Mouse (Mus musculus) bone marrow, adult 2 months (tissue): ENCODE results near the gene Nosip. TPM values are rescaled to one million over a fixed set of nuclear protein-coding genes. Genes with fewer than 3 reads are reported as not detected.

ENCODE experiments used
- H3K27ac ChIP-seq: fragments of 200-500 bp; 2 replicates; pipeline ENCODE4 v1.5.1; 2012; ENCODE audit warnings: low read depth, mild to moderate bottlenecking, control low read depth, inconsistent platforms, low read length; ENCODE audit not compliant: control insufficient read depth, poor library complexity, insufficient read depth
- H3K4me1 ChIP-seq: fragments of 200-500 bp; 2 replicates; pipeline ENCODE4 v1.6.1; 2011; ENCODE audit warnings: low read length; ENCODE audit not compliant: control insufficient read depth, insufficient read depth
- H3K4me3 ChIP-seq: fragments of 200-500 bp; replicated peaks from 2 replicates; pipeline ENCODE3; 2011; ENCODE audit warnings: mild to moderate bottlenecking, low read depth, low read length, control low read depth; ENCODE audit not compliant: control insufficient read depth
- CTCF ChIP-seq: fragments of 200-500 bp; IDR thresholded peaks from 2 replicates; pipeline ENCODE4 v1.5.1; 2011; ENCODE audit warnings: low read length, control low read depth; ENCODE audit not compliant: control insufficient read depth, insufficient read depth
- POLR2A ChIP-seq: fragments of 200-500 bp; IDR thresholded peaks from 2 replicates; pipeline ENCODE4 v1.6.1; 2011; ENCODE audit warnings: low read depth, mild to moderate bottlenecking, control low read depth, low read length, borderline replicate concordance; ENCODE audit not compliant: control insufficient read depth
- WGBS: fragments of 180-500 bp; shearing (Covaris S2); methylation state at CpG from one replicate; pipeline ENCODE4 v1.1.7; 2018; 5-methylcytosine and 5-hydroxymethylcytosine counted together
- polyA plus RNA-seq: library from polyadenylated mRNA; stranded (reverse); fragments of >200 nt; gene quantifications from 2 replicates; pipeline ENCODE4 v1.2.4, GENCODE M21; 2011; ENCODE audit warnings: low replicate concordance; ENCODE audit not compliant: missing spikeins, insufficient read depth, insufficient read length

Nosip gene
- polyA plus RNA-seq, 1 experiment: 44.8 TPM

GRCm38 (mm10) chr7:45113476-45113875 is 51.2 kb downstream of the Nosip start:
- H3K4me1 ChIP-seq: no peaks in the 10 kb centered on the region; the same call in 1 of the 2 replicates
- TF ChIP-seq CTCF: no peak
- TF ChIP-seq POLR2A: no peak
- 56% methylated on average over 2 of the region's 2 CpGs for WGBS
- H3K27ac ChIP-seq: no peak overlapping the region
- no peak overlapping the region for H3K4me3 ChIP-seq

DNA sequence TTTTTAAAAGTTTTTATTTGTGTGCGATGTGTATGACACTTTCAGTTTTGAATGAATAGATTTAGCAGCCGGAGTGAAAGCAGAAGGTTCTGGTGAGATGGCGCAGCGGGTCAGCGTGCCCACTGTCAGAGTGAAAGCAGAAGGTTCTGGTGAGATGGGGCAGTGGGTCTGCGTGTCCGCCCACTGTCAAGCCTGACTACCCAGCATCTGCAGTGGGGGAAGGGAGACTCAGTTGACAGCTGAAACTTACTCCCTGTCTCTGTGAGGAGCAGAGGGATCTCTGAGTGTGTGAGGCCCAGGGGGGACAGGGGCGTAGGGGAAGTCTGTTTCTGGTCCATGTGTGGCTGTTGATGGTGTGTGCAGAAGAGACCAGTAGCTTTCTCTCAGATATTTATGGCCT is 55.3 kb downstream of the Nosip start:
- H3K4me3 ChIP-seq: no peak overlapping the region
- 71% methylated on average over 8 of the region's 8 CpGs for WGBS
- TF ChIP-seq POLR2A: no peak
- no peak for TF ChIP-seq CTCF

DNA sequence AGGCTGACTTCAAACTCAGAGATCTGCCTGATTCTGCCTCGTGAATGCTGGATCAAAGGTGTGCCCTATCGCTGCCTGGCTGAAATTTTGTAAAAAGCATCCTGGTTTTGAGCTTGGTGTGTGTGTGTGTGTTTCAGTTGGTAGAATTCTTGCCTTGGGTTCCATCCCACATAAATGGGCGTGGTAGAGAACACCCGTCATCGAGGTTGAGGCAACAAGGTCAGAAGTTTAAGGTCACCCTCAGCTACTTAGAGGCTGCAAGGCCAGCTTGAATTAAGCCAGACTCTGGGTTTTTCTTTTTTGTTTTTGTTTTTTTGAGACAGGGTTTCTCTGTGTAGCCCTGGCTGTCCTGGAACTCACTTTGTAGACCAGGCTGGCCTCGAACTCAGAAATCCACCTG is 56.1 kb downstream of the Nosip start:
- peaks cover 9% of the 10 kb centered on the region; the same call in 1 of the 2 replicates for H3K4me1 ChIP-seq
- WGBS: 72% methylated on average over 6 of the region's 6 CpGs
- H3K4me3 ChIP-seq: no peak overlapping the region
- TF ChIP-seq POLR2A (no peak), CTCF (no peak)
- H3K27ac ChIP-seq: peak overlapping the region; percentile 11; the same call in 1 of the 2 replicates

More for the DNA sequence above, 55.3 kb downstream of the Nosip start:
- Histone ChIP-seq H3K4me1 (peaks cover 5% of the 10 kb centered on the region; the same call in 1 of the 2 replicates), H3K27ac (no peak overlapping the region)

DNA sequence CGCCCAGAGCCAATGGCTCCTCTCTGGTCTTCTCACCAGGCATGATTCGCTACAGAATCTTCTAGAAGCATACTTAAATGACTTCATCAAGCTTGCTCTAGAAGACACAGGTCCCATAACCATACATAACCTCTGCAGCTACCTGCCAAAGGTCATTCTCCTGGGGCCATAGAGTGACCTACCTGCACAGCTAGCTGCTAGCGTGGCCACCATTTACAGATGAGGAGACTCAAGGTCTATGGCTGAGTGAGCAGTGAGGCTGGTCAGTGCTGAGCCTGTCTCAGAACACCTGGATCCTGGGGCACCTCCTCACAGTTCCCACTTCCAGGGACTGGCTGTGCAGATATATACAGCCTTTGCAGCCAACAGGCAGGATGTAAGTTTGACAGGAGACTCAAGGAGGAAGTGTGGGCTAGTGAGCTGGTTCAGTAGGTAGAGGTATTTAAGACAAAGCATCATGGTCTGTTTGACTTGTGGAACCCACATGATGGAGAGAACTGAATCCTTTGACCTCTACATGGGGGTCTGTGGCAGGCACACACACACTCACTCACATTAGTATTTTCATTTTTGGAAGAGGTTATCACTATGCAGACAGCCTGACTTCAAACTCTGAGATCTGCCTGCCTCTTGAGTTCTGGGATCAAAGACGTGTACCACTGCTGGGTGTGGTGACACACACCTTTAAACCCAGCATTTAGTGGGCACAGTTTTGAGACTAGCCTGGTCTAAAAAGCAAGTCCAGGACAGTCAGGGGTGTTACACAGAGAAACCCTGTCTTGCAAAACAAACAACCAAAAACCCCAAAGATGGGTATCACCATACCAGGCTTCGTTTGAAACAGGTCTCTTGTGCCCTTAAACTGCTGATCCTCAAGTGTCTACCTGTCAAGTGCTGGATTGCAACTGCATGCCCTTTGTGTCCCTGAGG is 57.8 kb downstream of the Nosip start:
- Histone ChIP-seq H3K27ac (peak overlapping the region; percentile 76), H3K4me1 (peaks cover 11% of the 10 kb centered on the region; the same call in 1 of the 2 replicates), H3K4me3 (peak overlapping the region; percentile 36)
- TF ChIP-seq POLR2A (no peak), CTCF (no peak)
- 67% methylated on average over 5 of the region's 5 CpGs for WGBS

DNA sequence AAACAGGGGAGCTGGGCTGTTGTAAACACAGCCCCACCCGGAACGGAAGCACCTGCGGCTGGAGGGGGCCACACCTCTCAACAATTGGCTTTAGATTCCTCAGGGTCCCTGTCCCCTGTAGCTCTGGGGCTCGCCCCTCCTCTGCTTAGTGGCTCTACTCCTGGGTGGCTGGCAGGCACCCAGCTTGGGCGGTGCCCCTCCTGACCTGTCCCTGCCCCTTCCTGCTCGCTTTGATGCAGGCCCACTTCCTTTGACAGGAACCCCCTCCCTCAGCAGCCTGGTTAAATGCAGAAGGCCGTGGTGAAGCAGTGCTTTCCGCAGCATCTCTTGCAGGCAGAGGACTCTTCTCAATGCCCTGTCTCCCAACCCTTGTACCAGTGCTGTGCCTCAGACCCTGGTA is 59.2 kb downstream of the Nosip start:
- Histone ChIP-seq H3K27ac (peak overlapping the region; percentile 76), H3K4me3 (peak overlapping the region; percentile 25), H3K4me1 (peaks cover 11% of the 10 kb centered on the region; the same call in 1 of the 2 replicates)
- TF ChIP-seq CTCF: no peak
- peak; percentile 17; the same call in 1 of the 2 replicates for TF ChIP-seq POLR2A
- WGBS: 9% methylated on average over 8 of the region's 8 CpGs

- TF ChIP-seq POLR2A: no peak
- no peak for TF ChIP-seq CTCF
- Histone ChIP-seq H3K4me1 (peaks cover 13% of the 10 kb centered on the region; the same call in 1 of the 2 replicates), H3K4me3 (peak overlapping the region; percentile 25), H3K27ac (peak overlapping the region; percentile 76)
Observed at GRCm38 (mm10) chr7:45121966-45122365, 59.7 kb downstream of the Nosip start.

DNA sequence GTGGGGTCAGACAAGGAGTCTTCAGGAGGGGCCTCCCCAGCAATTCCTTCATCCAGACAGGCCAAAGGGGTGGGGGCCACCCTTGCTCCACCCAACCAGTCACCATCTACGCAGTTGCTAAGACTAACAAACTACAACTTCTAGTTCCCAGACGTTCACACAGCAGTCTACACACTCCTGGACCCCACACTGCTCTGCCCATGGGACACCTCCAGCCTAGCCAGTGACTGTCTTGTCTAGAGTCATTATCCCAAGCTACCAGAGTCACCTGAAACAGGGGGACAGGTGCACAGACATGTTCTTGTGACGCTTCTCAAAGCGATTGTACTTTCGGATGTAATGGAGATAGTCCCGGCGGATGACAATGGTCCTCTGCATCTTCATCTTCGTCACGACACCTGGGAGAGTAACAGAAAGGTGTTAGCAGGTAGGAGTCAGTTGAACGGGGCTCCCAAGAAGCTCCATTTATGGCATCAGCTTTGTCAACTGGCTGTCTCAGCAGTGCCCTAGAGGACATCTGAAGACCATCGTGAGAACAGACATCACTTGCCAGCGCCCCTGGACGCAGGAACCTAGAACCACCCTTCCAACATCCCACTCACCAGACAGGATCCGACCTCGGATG is 60.4 kb downstream of the Nosip start:
- peaks cover 14% of the 10 kb centered on the region; the same call in 1 of the 2 replicates for H3K4me1 ChIP-seq
- H3K4me3 ChIP-seq: peak overlapping the region; percentile 51
- TF ChIP-seq POLR2A: no peak
- H3K27ac ChIP-seq: peak overlapping the region; percentile 34
- 70% methylated on average over 15 of the region's 15 CpGs for WGBS

GRCm38 (mm10) chr7:45123186-45123570 is 60.9 kb downstream of the Nosip start:
- TF ChIP-seq POLR2A: no peak; the same call in 1 of the 2 replicates
- peaks cover 14% of the 10 kb centered on the region; the same call in 1 of the 2 replicates for H3K4me1 ChIP-seq
- WGBS: 8% methylated on average over 12 of the region's 12 CpGs
- H3K27ac ChIP-seq: peak overlapping the region; percentile 79
- H3K4me3 ChIP-seq: peak overlapping the region; percentile 76
